Mouse (Mus musculus) embryonic facial prominence, embryonic 11.5 days (tissue): ENCODE measurements at regions not wholly inside any gene's neighbourhood (a gene's known extent, or its start where the extent isn't known, plus 50 kb on each side); places are given as distances from the start of the nearest gene placed in this dataset.

Source experiments
- ATAC-seq: fragments of 200-750 bp; cut with Nextera tagmentation; replicated peaks from 2 replicates; pipeline ENCODE4 v1.8.0; 2017; ENCODE audit warnings: low read depth; ENCODE audit not compliant: insufficient number of reproducible peaks, low FRiP score, low TSS enrichment
- DNase-seq: peaks from one replicate; pipeline ENCODE4 v3.0.0-alpha.2; 2015; ENCODE audit warnings: low spot score
- H3K27ac ChIP-seq: fragments of 300-500 bp; sonication (generic); replicated peaks from 2 replicates; pipeline ENCODE4 v1.5.1; 2014; ENCODE audit warnings: mild to moderate bottlenecking, low read depth, low read length, control low read depth
- H3K27me3 ChIP-seq: fragments of 300-500 bp; sonication (generic); 2 replicates; pipeline ENCODE4 v1.6.1; 2014; ENCODE audit warnings: mild to moderate bottlenecking, low read length, moderate library complexity, mixed read lengths; ENCODE audit not compliant: control insufficient read depth, insufficient read depth
- H3K36me3 ChIP-seq: fragments of 300-500 bp; sonication (generic); replicated peaks from 2 replicates; pipeline ENCODE4 v1.6.1; 2014; ENCODE audit warnings: low read depth, mild to moderate bottlenecking, low read length, moderate library complexity, mixed read lengths; ENCODE audit not compliant: control insufficient read depth, insufficient read depth
- H3K4me1 ChIP-seq: fragments of 300-500 bp; sonication (generic); 2 replicates; pipeline ENCODE4 v1.6.1; 2014; ENCODE audit warnings: low read length, mixed read lengths; ENCODE audit not compliant: control insufficient read depth, insufficient read depth
- H3K4me2 ChIP-seq: fragments of 300-500 bp; sonication (generic); 2 replicates; pipeline ENCODE4 v1.6.1; 2014; ENCODE audit warnings: low read depth, mild to moderate bottlenecking, control low read depth, low read length, moderate library complexity
- H3K4me3 ChIP-seq: fragments of 300-500 bp; sonication (generic); 2 replicates; pipeline ENCODE4 v1.5.1; 2014; ENCODE audit warnings: low read depth, low read length, control low read depth
- H3K9ac ChIP-seq: fragments of 300-500 bp; sonication (generic); replicated peaks from 2 replicates; pipeline ENCODE4 v1.6.1; 2014; ENCODE audit warnings: mild to moderate bottlenecking, control low read depth, low read length
- H3K9me3 ChIP-seq: fragments of 300-500 bp; sonication (generic); replicated peaks from 2 replicates; pipeline ENCODE4 v1.6.1; 2016; ENCODE audit warnings: mild to moderate bottlenecking, low read length, inconsistent platforms, mixed read lengths; ENCODE audit not compliant: control insufficient read depth
- WGBS: fragments of 180-500 bp; shearing (Covaris S2); extraction: QIAGEN DNeasy Blood & Tissue Kit; methylation state at CpG from one replicate; pipeline ENCODE4 v1.1.7; 2014; 5-methylcytosine and 5-hydroxymethylcytosine counted together

- H3K9ac ChIP-seq: no peak overlapping the region
- H3K27me3 ChIP-seq: no peaks in the 10 kb centered on the region
- H3K4me1 ChIP-seq: no peaks in the 10 kb centered on the region
- 39% methylated on average over 4 of the region's 4 CpGs for WGBS
- no peak overlapping the region for H3K4me2 ChIP-seq
- H3K9me3 ChIP-seq: no peaks in the 10 kb centered on the region
- no peak overlapping the region for H3K27ac ChIP-seq
- no peak overlapping the region for H3K4me3 ChIP-seq
- H3K36me3 ChIP-seq: no peaks in the 10 kb centered on the region
- no peak for ATAC-seq
- no peak for DNase-seq
Measured at GRCm38 (mm10) chr11:21016133-21016746, 74.9 kb upstream of the Peli1 start.

DNA sequence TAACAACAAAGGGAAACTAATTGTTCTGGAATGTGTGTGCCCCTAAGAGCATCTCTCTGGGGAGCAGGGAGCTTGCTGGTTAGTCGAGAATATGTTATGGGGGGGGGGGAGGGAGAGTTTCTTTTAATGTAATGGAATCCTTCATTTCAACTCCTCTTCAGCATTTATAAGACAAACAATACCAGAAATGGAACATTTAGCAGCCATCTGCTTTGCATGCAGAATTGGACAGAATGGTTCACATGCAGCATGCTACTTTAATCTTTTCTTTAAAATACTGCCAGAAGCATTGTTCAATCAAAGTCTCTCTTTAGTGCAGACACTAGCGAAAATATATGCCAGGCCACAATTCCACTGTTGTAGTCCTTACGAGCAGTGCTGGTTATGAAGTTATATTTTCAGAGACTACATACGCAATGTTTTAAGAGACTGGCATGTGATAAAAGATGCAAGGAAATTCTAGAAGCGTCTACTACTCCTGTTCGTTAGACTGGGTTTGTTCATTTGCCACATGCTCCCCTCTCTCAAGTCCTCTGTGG, 74.2 kb upstream of the Peli1 start:
- no peak overlapping the region for H3K9ac ChIP-seq
- no peak overlapping the region for H3K4me3 ChIP-seq
- no peak overlapping the region for H3K27ac ChIP-seq
- no peaks in the 10 kb centered on the region for H3K9me3 ChIP-seq
- no peaks in the 10 kb centered on the region for H3K36me3 ChIP-seq
- H3K4me1 ChIP-seq: no peaks in the 10 kb centered on the region
- DNase-seq: peak; percentile 18
- no peaks in the 10 kb centered on the region for H3K27me3 ChIP-seq
- 65% methylated on average over 6 of the region's 6 CpGs for WGBS
- H3K4me2 ChIP-seq: no peak overlapping the region
- no peak for ATAC-seq

- Histone ChIP-seq H3K4me3 (no peak overlapping the region), H3K27me3 (no peaks in the 10 kb centered on the region), H3K4me1 (no peaks in the 10 kb centered on the region), H3K9ac (no peak overlapping the region), H3K36me3 (no peaks in the 10 kb centered on the region), H3K4me2 (no peak overlapping the region), H3K27ac (no peak overlapping the region), H3K9me3 (no peaks in the 10 kb centered on the region)
- 86% methylated on average over 2 of the region's 2 CpGs for WGBS
- ATAC-seq (no peak), DNase-seq (no peak)
Measured at GRCm38 (mm10) chr11:21019829-21020228, 71.3 kb upstream of the Peli1 start.

DNA sequence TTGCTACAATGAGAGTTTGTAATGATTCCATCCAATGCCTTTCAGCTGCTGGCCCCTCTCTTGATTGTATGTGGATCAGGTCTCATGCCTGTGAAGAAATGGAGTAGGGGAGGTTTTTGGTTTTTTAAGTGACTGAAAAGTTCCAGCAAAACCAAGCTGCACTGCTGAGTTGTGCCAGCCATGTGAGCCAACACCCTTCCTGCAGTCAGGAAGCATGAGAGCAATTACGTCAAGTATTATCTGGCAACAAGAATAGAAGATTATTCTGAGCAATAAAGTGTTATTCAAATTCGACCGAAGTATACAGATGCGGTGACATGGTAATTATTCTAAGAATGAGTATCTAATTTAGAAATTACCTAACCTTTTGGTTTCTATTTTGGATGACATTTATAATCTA, 67.0 kb upstream of the Peli1 start:
- no peak overlapping the region for H3K4me2 ChIP-seq
- no peaks in the 10 kb centered on the region for H3K36me3 ChIP-seq
- DNase-seq (no peak), ATAC-seq (no peak)
- no peaks in the 10 kb centered on the region for H3K9me3 ChIP-seq
- WGBS: 86% methylated on average over 4 of the region's 4 CpGs
- H3K4me1 ChIP-seq: no peaks in the 10 kb centered on the region
- no peaks in the 10 kb centered on the region for H3K27me3 ChIP-seq
- H3K4me3 ChIP-seq: no peak overlapping the region
- H3K27ac ChIP-seq: no peak overlapping the region
- no peak overlapping the region for H3K9ac ChIP-seq

DNA sequence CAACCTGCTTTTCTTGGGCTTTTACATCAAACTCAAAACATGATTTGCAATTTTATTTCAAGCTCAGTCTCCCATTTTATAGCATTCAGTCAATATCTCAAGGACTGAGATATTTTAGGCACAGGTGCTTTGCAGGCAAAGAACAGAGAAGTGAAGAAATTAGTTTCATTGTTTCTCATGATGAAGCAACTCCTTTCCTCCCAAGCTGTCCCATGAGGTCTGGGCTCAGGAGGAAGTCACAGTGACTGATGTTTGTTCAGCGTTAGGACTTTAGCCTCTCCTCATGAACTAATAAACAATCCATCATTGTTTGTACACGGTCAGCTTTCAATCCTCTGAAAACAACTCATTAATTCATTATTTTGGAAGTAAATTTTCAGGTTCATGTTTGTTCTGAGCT, 66.6 kb upstream of the Peli1 start:
- 47% methylated on average over 2 of the region's 2 CpGs for WGBS
- H3K4me1 ChIP-seq: no peaks in the 10 kb centered on the region
- H3K9ac ChIP-seq: no peak overlapping the region
- no peaks in the 10 kb centered on the region for H3K36me3 ChIP-seq
- H3K9me3 ChIP-seq: no peaks in the 10 kb centered on the region
- no peak overlapping the region for H3K4me2 ChIP-seq
- DNase-seq (no peak), ATAC-seq (no peak)
- H3K27ac ChIP-seq: no peak overlapping the region
- no peaks in the 10 kb centered on the region for H3K27me3 ChIP-seq
- H3K4me3 ChIP-seq: no peak overlapping the region

GRCm38 (mm10) chr11:21027299-21027698, 63.8 kb upstream of the Peli1 start:
- Histone ChIP-seq H3K9ac (no peak overlapping the region), H3K27me3 (no peaks in the 10 kb centered on the region), H3K9me3 (no peaks in the 10 kb centered on the region), H3K4me1 (no peaks in the 10 kb centered on the region), H3K27ac (no peak overlapping the region), H3K4me3 (no peak overlapping the region), H3K4me2 (no peak overlapping the region), H3K36me3 (no peaks in the 10 kb centered on the region)
- WGBS: 87% methylated on average over 4 of the region's 4 CpGs
- DNase-seq: no peak
- no peak for ATAC-seq

- no peaks in the 10 kb centered on the region for H3K9me3 ChIP-seq
- no peak overlapping the region for H3K4me2 ChIP-seq
- no peak for ATAC-seq
- WGBS: 92% methylated on average over 6 of the region's 6 CpGs
- H3K4me1 ChIP-seq: no peaks in the 10 kb centered on the region
- no peak overlapping the region for H3K27ac ChIP-seq
- H3K36me3 ChIP-seq: no peaks in the 10 kb centered on the region
- no peaks in the 10 kb centered on the region for H3K27me3 ChIP-seq
- no peak overlapping the region for H3K9ac ChIP-seq
- DNase-seq: no peak
- H3K4me3 ChIP-seq: no peak overlapping the region
Measured at GRCm38 (mm10) chr11:21030362-21030761, 60.7 kb upstream of the Peli1 start.

GRCm38 (mm10) chr11:21031816-21032215, 59.3 kb upstream of the Peli1 start:
- WGBS: 86% methylated on average over 2 of the region's 2 CpGs
- Histone ChIP-seq H3K4me1 (no peaks in the 10 kb centered on the region), H3K36me3 (no peaks in the 10 kb centered on the region), H3K4me2 (no peak overlapping the region), H3K4me3 (no peak overlapping the region), H3K27me3 (no peaks in the 10 kb centered on the region), H3K9ac (no peak overlapping the region), H3K27ac (no peak overlapping the region), H3K9me3 (no peaks in the 10 kb centered on the region)
- no peak for ATAC-seq
- no peak for DNase-seq
